In the genomic region with DNA sequence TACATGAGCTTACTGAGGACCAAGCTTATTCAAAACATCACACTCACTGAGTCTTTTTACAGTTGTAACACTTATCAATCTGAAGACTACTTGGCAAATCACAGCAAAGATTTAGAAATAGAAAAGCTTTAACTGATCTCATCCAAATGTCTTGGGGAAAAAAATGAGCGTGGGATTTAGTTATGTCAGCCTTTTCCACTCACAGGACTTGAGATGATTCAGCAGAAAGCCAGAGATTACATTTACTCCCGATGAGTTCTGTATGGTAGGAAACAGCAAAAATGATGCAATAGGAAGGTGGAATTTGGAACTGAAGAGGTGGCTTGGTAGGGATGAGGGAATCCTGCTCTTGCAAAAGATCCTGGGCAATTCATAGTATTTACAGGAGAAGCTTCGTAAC, we compare ENCODE assay signal across 20 mouse cellular contexts.
DNase-seq lines count a peak whose midpoint lies in the region.
"Had no signal": no experiment of that assay in that cellular context is flagged by ENCODE, and none has a peak within 500 bp of the region (broad histone marks: within the 10 kb centered on the region; RNA-seq: fewer than 3 reads in every experiment).

No protein-coding gene starts in this region.

- H3K36me3 ChIP-seq in limb, embryonic 10.5 days: no peaks in the 10 kb centered on the region
- H3K36me3 ChIP-seq: embryonic facial prominence, embryonic 10.5 days; embryonic facial prominence, embryonic 12.5 days; forebrain, embryonic 10.5 days; forebrain, embryonic 12.5 days had no signal

- H3K9me3 ChIP-seq in limb, embryonic 10.5 days (replicated peaks): no peaks in the 10 kb centered on the region
- H3K9me3 ChIP-seq: embryonic facial prominence, embryonic 10.5 days; embryonic facial prominence, embryonic 12.5 days; forebrain, embryonic 10.5 days; forebrain, embryonic 12.5 days had no signal

- intact Hi-C loops in left cerebral cortex, postnatal 14 days (cut with DNase I): no loop called here

- whole genome bisulfite sequencing in limb, embryonic 10.5 days: 95% methylated on average over 3 of the region's 3 CpGs

- H3K4me1 ChIP-seq in limb, embryonic 10.5 days: no peaks in the 10 kb centered on the region
- H3K4me1 ChIP-seq: embryonic facial prominence, embryonic 10.5 days; embryonic facial prominence, embryonic 12.5 days; forebrain, embryonic 10.5 days; forebrain, embryonic 12.5 days had no signal

- H3K4me3 ChIP-seq in limb, embryonic 10.5 days: no peak overlapping the region
- H3K4me3 ChIP-seq: embryonic facial prominence, embryonic 10.5 days; embryonic facial prominence, embryonic 12.5 days; forebrain, embryonic 10.5 days; forebrain, embryonic 12.5 days had no signal

- H3K27ac ChIP-seq in limb, embryonic 10.5 days: no peak overlapping the region
- H3K27ac ChIP-seq: embryonic facial prominence, embryonic 10.5 days; embryonic facial prominence, embryonic 12.5 days; forebrain, embryonic 10.5 days; forebrain, embryonic 12.5 days had no signal

- no peaks in the 10 kb centered on the region for H3K27me3 ChIP-seq in limb, embryonic 10.5 days (ENCODE audit: low read depth, poor library complexity, severe bottlenecking)
- H3K27me3 ChIP-seq: embryonic facial prominence, embryonic 12.5 days; forebrain, embryonic 12.5 days had no signal

- DNase-seq in frontal cortex, adult 2 months (ENCODE audit: extremely low spot score in 1 of 2, low spot score in 1 of 2): peak; percentile 15 to 64
- no peak for DNase-seq in frontal cortex, postnatal 10 days (ENCODE audit: low spot score in 2 of 2)
- peak; percentile 3 to 42 for DNase-seq in left cerebral cortex, postnatal 14 days (ENCODE audit: low spot score in 2 of 2)
- DNase-seq in left cerebral cortex, adult 8-10 months (ENCODE audit: low spot score in 2 of 2): no peak
- DNase-seq in brain, adult 2 months (ENCODE audit: low read depth, low spot score): peak; percentile 69
- peak; percentile 11 for DNase-seq in fibroblast of lung, adult 2 months (ENCODE audit: low read depth)
- no peak for DNase-seq in neural tube, embryonic 10.5 days (ENCODE audit: extremely low spot score, low spot score)
- DNase-seq in limb, embryonic 10.5 days (ENCODE audit: low spot score): no peak
- DNase-seq: adrenal gland, adult 2 months; adrenal gland, postnatal 10 days; adrenal gland, postnatal 25 days; cerebellum, adult 11-12 months; cerebellum, adult 2 months; cerebellum, adult 9-10 months; cerebellum, postnatal 10 days; cerebellum, postnatal 25 days had no signal

Comparison
In these comparisons a context has a peak if more than half of its experiments do, and no peak if none do; other contexts are left out.
1. DNase-seq: peak in frontal cortex, adult 2 months (2 of 2), left cerebral cortex, postnatal 14 days (2 of 2), brain, adult 2 months (single experiment) and fibroblast of lung, adult 2 months (single experiment); none in frontal cortex, postnatal 10 days (0 of 2), left cerebral cortex, adult 8-10 months (0 of 2), neural tube, embryonic 10.5 days (single experiment) and limb, embryonic 10.5 days (single experiment).